Mouse (Mus musculus) adrenal gland, postnatal 14 days (tissue): ENCODE measurements around the gene Gm20503. TPM values are rescaled to one million over a fixed set of nuclear protein-coding genes. Genes with fewer than 3 reads are reported as not detected.

Experiments
- total RNA-seq: library from RNA; stranded (reverse); gene quantifications from 2 replicates; pipeline ENCODE4 v1.2.3, GENCODE M21; 2021

Gm20503 gene
- total RNA-seq, 1 experiment from 2014 or later, result 6.0 TPM

Other genes starting within 250 kb of the Gm20503 start
- 0.15 and 0.34 TPM in 2 replicates for gene Olfr267, start 215.5 kb upstream of the Gm20503 start, total RNA-seq
- gene Ecpas, start 90.5 kb upstream of the Gm20503 start, total RNA-seq, result 149 and 159 TPM in 2 replicates
- 2.3 and 2.5 TPM in 2 replicates for gene Zkscan16, start 59.6 kb upstream of the Gm20503 start, total RNA-seq
- 14.6 and 18.1 TPM in 2 replicates for gene Ptgr1, start 16.1 kb upstream of the Gm20503 start, total RNA-seq
- 18.7 and 19.3 TPM in 2 replicates for gene Dnajc25, start 8.1 kb upstream of the Gm20503 start, total RNA-seq
- 25.7 and 30.0 TPM in 2 replicates for gene Gng10, start 31.9 kb downstream of the Gm20503 start, total RNA-seq
- gene AI481877, start 135.8 kb downstream of the Gm20503 start, total RNA-seq, result not detected in 2 replicates
- 36.9 and 46.0 TPM in 2 replicates for gene Ugcg, start 186.0 kb downstream of the Gm20503 start, total RNA-seq